Mouse (Mus musculus): ENCODE results near the gene Isy1. TPM values are rescaled to one million over a fixed set of nuclear protein-coding genes. Genes with fewer than 3 reads are reported as not detected.
A peak's percentile ranks its signal among the peaks of the same experiment; 100 is the strongest.

Isy1 gene
- polyA plus RNA-seq, 1 experiment = 56.0 TPM

GRCm38 (mm10) chr6:87879010-87879409, 40.4 kb upstream of the Isy1 start:
- H3K36me3 ChIP-seq (ENCODE audit: control insufficient read depth, insufficient read depth, low read length, poor library complexity, severe bottlenecking) = no peaks in the 10 kb centered on the region
- no peak overlapping the region for H3K4me3 ChIP-seq (ENCODE audit: low read depth, low read length)
- H3K9me3 ChIP-seq (replicated peaks; ENCODE audit: control insufficient read depth, insufficient read depth, low read length, poor library complexity, severe bottlenecking) = no peaks in the 10 kb centered on the region
- no peak overlapping the region for H3K27ac ChIP-seq (ENCODE audit: insufficient read depth, low read length)
- no peaks in the 10 kb centered on the region for H3K4me1 ChIP-seq (ENCODE audit: control insufficient read depth, insufficient read depth, low read length)
- H3K27me3 ChIP-seq (ENCODE audit: control insufficient read depth, insufficient read depth, low read length, poor library complexity, severe bottlenecking) = no peaks in the 10 kb centered on the region
- TF ChIP-seq CTCF (IDR thresholded peaks at IDR 0.05; ENCODE audit: low read depth, low read length) = no peak
- TF ChIP-seq POLR2A (IDR thresholded peaks at IDR 0.05; ENCODE audit: insufficient read depth, low read length) = no peak
- TF ChIP-seq EP300 (IDR thresholded peaks at IDR 0.05; ENCODE audit: insufficient read depth, low read depth, low read length) = no peak
- no peak overlapping the region for H3K9ac ChIP-seq (ENCODE audit: low read depth, poor library complexity, severe bottlenecking)

DNA sequence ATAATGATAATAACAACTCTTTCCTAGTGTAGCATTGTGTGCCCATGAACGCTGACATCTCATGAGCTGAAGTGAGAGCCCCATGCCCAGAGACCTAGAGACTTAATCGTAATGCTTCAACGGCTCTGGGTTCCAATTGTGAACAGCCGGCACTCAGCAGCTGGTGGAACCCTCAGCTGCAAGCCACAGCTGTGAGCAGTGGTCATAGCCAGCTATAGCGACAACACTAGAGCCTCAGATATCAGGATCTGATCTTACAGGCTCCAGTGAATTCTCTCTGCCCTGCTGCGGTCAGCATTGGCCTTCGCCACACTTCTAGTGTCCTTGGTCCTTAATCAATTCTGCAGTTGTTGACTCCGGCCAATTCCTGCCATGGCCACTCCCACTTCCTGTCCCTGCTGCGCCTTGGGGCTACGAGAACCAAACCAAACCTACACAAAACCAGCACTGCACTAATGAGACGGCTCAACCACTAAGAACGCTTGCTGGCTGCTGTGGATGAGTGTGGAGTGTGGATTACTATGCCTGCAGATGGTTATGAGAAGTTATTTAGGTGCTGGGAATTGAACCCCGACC, 37.6 kb upstream of the Isy1 start:
- Histone ChIP-seq H3K27ac (ENCODE audit: insufficient read depth, low read length) (peak overlapping the region; percentile 31; the same call in 1 of the 2 replicates), H3K4me3 (ENCODE audit: low read depth, low read length) (peak overlapping the region; percentile 52), H3K27me3 (ENCODE audit: control insufficient read depth, insufficient read depth, low read length, poor library complexity, severe bottlenecking) (no peaks in the 10 kb centered on the region), H3K4me1 (ENCODE audit: control insufficient read depth, insufficient read depth, low read length) (no peaks in the 10 kb centered on the region), H3K9ac (ENCODE audit: low read depth, poor library complexity, severe bottlenecking) (no peak overlapping the region), H3K36me3 (ENCODE audit: control insufficient read depth, insufficient read depth, low read length, poor library complexity, severe bottlenecking) (no peaks in the 10 kb centered on the region), H3K9me3 (replicated peaks; ENCODE audit: control insufficient read depth, insufficient read depth, low read length, poor library complexity, severe bottlenecking) (no peaks in the 10 kb centered on the region)
- TF ChIP-seq POLR2A (IDR thresholded peaks at IDR 0.05; ENCODE audit: insufficient read depth, low read length) (no peak), EP300 (IDR thresholded peaks at IDR 0.05; ENCODE audit: insufficient read depth, low read depth, low read length) (peak; percentile 48; the same call in 1 of the 2 replicates), CTCF (IDR thresholded peaks at IDR 0.05; ENCODE audit: low read depth, low read length) (no peak)

GRCm38 (mm10) chr6:87875562-87875961, 37.0 kb upstream of the Isy1 start:
- H3K9me3 ChIP-seq (replicated peaks; ENCODE audit: control insufficient read depth, insufficient read depth, low read length, poor library complexity, severe bottlenecking) = no peaks in the 10 kb centered on the region
- no peaks in the 10 kb centered on the region for H3K36me3 ChIP-seq (ENCODE audit: control insufficient read depth, insufficient read depth, low read length, poor library complexity, severe bottlenecking)
- H3K4me3 ChIP-seq (ENCODE audit: low read depth, low read length) = no peak overlapping the region
- no peak overlapping the region for H3K9ac ChIP-seq (ENCODE audit: low read depth, poor library complexity, severe bottlenecking)
- no peak for TF ChIP-seq CTCF (IDR thresholded peaks at IDR 0.05; ENCODE audit: low read depth, low read length)
- TF ChIP-seq EP300 (IDR thresholded peaks at IDR 0.05; ENCODE audit: insufficient read depth, low read depth, low read length) = no peak
- no peak for TF ChIP-seq POLR2A (IDR thresholded peaks at IDR 0.05; ENCODE audit: insufficient read depth, low read length)
- H3K27me3 ChIP-seq (ENCODE audit: control insufficient read depth, insufficient read depth, low read length, poor library complexity, severe bottlenecking) = no peaks in the 10 kb centered on the region
- H3K4me1 ChIP-seq (ENCODE audit: control insufficient read depth, insufficient read depth, low read length) = no peaks in the 10 kb centered on the region
- H3K27ac ChIP-seq (ENCODE audit: insufficient read depth, low read length) = no peak overlapping the region

DNA sequence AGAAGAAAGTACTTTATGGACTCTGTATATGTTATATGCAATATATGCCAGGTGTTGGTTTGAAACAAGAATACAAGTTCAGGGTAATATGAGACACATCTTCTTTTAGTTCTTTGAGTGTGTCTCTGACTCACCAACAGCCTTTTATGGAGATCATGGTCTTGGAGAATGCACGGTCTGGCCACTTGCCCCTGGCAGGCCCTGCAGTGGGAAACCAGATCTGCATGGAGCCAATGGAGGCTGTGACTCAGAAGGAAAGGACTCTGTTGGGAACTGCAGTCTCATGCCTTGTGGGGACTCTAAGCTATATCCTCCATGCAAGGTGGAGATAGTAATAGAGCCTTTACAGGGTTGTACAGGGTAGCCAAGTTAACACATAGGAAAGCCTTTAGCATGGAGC, 36.5 kb upstream of the Isy1 start:
- Histone ChIP-seq H3K4me3 (ENCODE audit: low read depth, low read length) (no peak overlapping the region), H3K9ac (ENCODE audit: low read depth, poor library complexity, severe bottlenecking) (no peak overlapping the region), H3K36me3 (ENCODE audit: control insufficient read depth, insufficient read depth, low read length, poor library complexity, severe bottlenecking) (no peaks in the 10 kb centered on the region), H3K27ac (ENCODE audit: insufficient read depth, low read length) (no peak overlapping the region), H3K4me1 (ENCODE audit: control insufficient read depth, insufficient read depth, low read length) (no peaks in the 10 kb centered on the region), H3K27me3 (ENCODE audit: control insufficient read depth, insufficient read depth, low read length, poor library complexity, severe bottlenecking) (no peaks in the 10 kb centered on the region), H3K9me3 (replicated peaks; ENCODE audit: control insufficient read depth, insufficient read depth, low read length, poor library complexity, severe bottlenecking) (no peaks in the 10 kb centered on the region)
- TF ChIP-seq EP300 (IDR thresholded peaks at IDR 0.05; ENCODE audit: insufficient read depth, low read depth, low read length) = no peak

DNA sequence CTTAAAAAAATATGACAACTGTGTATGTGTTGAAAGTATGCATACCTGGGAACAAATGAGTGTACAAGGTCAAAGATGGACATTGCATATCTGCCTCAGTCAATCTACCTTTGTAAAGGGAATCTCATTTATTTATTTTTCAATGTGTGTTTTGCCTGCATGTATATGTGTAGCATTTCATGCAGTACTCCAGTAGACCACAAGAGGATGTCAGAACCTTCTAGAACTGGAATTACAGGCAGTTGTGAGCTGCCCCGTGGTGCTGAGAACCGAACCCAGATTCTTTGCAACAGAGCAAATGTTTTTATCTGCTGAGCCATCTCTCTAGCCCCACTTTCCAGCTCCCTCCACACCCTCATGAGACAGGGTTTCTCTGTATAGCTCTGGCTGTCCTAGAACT, 35.4 kb upstream of the Isy1 start:
- no peak overlapping the region for H3K9ac ChIP-seq (ENCODE audit: low read depth, poor library complexity, severe bottlenecking)
- no peaks in the 10 kb centered on the region for H3K9me3 ChIP-seq (replicated peaks; ENCODE audit: control insufficient read depth, insufficient read depth, low read length, poor library complexity, severe bottlenecking)
- H3K36me3 ChIP-seq (ENCODE audit: control insufficient read depth, insufficient read depth, low read length, poor library complexity, severe bottlenecking) = no peaks in the 10 kb centered on the region
- no peak overlapping the region for H3K27ac ChIP-seq (ENCODE audit: insufficient read depth, low read length)
- no peak for TF ChIP-seq POLR2A (IDR thresholded peaks at IDR 0.05; ENCODE audit: insufficient read depth, low read length)
- no peak for TF ChIP-seq EP300 (IDR thresholded peaks at IDR 0.05; ENCODE audit: insufficient read depth, low read depth, low read length)
- no peak overlapping the region for H3K4me3 ChIP-seq (ENCODE audit: low read depth, low read length)
- H3K27me3 ChIP-seq (ENCODE audit: control insufficient read depth, insufficient read depth, low read length, poor library complexity, severe bottlenecking) = no peaks in the 10 kb centered on the region
- no peaks in the 10 kb centered on the region for H3K4me1 ChIP-seq (ENCODE audit: control insufficient read depth, insufficient read depth, low read length)

GRCm38 (mm10) chr6:87873104-87873503, 34.5 kb upstream of the Isy1 start:
- H3K4me1 ChIP-seq (ENCODE audit: control insufficient read depth, insufficient read depth, low read length) = no peaks in the 10 kb centered on the region
- no peaks in the 10 kb centered on the region for H3K27me3 ChIP-seq (ENCODE audit: control insufficient read depth, insufficient read depth, low read length, poor library complexity, severe bottlenecking)
- no peak overlapping the region for H3K9ac ChIP-seq (ENCODE audit: low read depth, poor library complexity, severe bottlenecking)
- H3K9me3 ChIP-seq (replicated peaks; ENCODE audit: control insufficient read depth, insufficient read depth, low read length, poor library complexity, severe bottlenecking) = no peaks in the 10 kb centered on the region
- TF ChIP-seq CTCF (IDR thresholded peaks at IDR 0.05; ENCODE audit: low read depth, low read length) (no peak), EP300 (IDR thresholded peaks at IDR 0.05; ENCODE audit: insufficient read depth, low read depth, low read length) (no peak), POLR2A (IDR thresholded peaks at IDR 0.05; ENCODE audit: insufficient read depth, low read length) (no peak)
- no peaks in the 10 kb centered on the region for H3K36me3 ChIP-seq (ENCODE audit: control insufficient read depth, insufficient read depth, low read length, poor library complexity, severe bottlenecking)
- H3K4me3 ChIP-seq (ENCODE audit: low read depth, low read length) = no peak overlapping the region
- H3K27ac ChIP-seq (ENCODE audit: insufficient read depth, low read length) = no peak overlapping the region
